Mouse (Mus musculus) Muller cell, postnatal 12 days (primary cell): ENCODE results near the gene Hemk1.

ENCODE experiments used
- DNase-seq: peaks from one replicate; pipeline ENCODE4 v3.0.0-alpha.2; 2015; ENCODE audit errors: inconsistent ontology term

The Hemk1 gene

GRCm38 (mm10) chr9:107338172-107338883 lies at the start of gene Hemk1:
Hemk1 (minus strand) TSS chr9:107338350.
- peak; percentile 88 for DNase-seq

- no peak for DNase-seq
Observed at GRCm38 (mm10) chr9:107387708-107388107, 49.6 kb upstream of the Hemk1 start.

- no peak for DNase-seq
Observed at GRCm38 (mm10) chr9:107386722-107387121, 48.6 kb upstream of the Hemk1 start.

- no peak for DNase-seq
Observed at GRCm38 (mm10) chr9:107384396-107384795, 46.2 kb upstream of the Hemk1 start.

DNA sequence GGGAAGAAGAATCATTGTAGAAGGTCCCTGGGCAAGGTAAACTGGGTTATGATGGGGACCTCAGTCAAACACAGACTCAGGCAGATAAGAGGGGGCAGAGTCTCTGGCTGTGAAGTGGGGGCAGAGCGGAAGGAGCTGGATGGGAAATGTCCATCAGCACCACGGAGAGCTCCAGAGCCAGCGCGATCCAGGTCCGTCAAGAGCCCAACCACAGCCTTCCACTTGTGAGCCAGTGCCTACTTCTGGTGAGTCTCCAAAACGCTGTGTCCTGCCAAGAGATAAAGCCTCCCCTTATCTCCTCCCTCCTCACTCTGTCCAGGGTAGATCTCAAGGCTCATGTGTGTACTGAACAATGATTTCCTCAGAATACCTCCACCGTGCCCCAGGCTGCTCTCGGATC lies 43.6 kb upstream of the Hemk1 start:
- DNase-seq, result peak; percentile 32

DNA sequence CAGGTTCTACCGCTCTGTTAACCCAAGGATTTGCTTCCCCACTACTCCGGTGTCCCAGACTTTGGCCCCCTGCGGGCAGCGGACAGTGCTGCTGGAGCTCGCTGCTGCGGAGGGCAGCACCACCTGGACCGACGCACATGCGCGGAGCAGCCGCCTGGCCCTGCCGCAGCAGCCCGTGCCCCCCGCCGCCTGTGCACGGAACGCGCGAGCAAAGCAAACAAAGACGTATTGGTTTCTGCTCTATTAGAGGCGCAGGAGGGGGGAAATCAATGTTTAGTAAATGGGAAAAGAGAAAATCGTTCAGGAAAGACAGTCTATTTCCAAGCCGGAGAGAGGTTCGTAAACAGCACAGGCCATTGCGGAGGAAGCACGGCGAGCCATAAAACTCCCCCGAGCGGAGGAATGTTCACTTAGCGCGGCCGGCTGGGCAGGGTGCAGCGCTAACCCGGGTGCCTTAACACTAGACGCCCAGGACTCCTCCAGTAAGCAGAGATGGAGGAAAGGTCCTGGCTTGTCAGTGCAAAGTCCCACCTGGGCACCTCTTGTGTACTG lies 39.9 kb upstream of the Hemk1 start:
- DNase-seq, result no peak

DNA sequence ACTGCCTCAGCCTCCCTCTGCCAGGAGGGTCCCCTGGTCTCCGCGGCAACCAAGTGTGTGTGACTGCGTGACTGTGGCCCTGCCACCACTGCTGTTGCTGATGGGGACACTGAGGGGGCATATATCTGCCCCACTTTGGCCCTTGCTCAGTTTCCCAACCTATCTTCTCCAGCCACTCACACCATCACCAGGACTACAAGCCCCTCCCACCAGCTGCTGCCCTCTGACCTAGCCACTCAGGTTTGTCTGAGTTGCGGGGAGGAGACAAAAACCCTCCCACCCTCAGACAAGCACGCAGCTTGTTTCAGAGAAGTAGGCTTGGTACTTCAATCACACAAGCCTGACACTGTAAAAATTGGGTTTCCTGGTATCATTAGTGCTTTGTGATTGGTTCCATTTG lies 37.3 kb upstream of the Hemk1 start:
- no peak for DNase-seq

GRCm38 (mm10) chr9:107374623-107375022 lies 36.5 kb upstream of the Hemk1 start:
- no peak for DNase-seq

DNA sequence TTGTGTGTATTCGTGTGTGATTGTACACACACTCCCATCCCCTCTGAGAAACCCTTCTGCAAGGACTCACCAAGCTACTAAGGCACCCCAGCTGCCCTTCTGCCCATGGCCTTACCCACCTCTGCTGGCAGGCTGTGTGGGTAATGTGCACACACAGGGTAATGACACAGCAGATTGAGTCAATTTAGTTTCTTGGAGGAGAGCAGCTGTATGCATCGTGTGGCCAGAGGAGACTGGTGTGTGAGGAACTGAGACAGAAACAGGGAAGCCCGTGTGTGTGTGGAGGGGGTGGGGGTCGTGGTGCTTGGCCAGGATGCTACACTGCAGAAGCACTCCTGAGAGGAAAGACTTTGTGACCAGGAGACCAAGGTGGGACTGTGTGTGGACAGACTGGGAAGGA lies 34.3 kb upstream of the Hemk1 start:
- DNase-seq, result no peak

DNA sequence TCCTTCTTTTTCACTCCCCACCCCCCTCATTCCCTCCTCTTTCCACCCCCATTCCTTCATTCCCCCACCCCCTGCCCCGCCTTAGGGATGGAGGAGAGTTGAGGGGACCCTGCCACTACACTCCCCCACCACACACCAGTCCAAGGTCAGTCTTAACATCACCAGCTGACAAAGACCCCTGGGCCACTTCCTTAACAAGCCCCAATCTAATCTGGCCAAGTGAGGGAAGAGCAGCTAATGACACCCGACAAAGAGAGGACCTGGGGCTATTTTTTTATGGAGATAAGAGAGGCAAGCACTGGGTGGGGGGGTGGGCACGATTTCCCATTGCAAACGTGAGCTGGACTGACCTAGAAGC lies 31.9 kb upstream of the Hemk1 start:
- no peak for DNase-seq

GRCm38 (mm10) chr9:107369270-107370105 lies 31.3 kb upstream of the Hemk1 start:
- no peak for DNase-seq

DNA sequence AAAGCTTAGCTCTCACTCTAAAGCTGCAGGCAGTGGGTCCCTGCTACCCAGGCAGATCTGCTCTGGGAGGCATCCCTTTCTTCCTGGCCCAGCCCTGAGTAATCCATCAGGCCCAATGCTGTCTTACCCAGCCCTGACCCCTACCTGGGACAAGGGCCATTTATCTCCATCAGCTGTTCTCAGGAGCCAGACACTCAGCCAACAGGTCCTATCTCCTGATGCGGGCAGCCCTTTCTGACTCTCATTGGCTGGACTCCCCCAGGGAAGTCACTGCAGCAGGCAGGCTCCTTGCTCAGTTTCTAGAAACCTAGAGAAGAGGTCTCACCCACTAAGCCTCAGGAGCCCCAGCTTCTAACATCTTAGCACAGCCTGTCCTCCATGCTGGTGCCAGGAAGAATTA lies 30.2 kb upstream of the Hemk1 start:
- no peak for DNase-seq

- DNase-seq, result peak; percentile 26
Observed at GRCm38 (mm10) chr9:107366644-107367043, 28.5 kb upstream of the Hemk1 start.

GRCm38 (mm10) chr9:107360989-107361388 lies 22.8 kb upstream of the Hemk1 start:
- no peak for DNase-seq

DNA sequence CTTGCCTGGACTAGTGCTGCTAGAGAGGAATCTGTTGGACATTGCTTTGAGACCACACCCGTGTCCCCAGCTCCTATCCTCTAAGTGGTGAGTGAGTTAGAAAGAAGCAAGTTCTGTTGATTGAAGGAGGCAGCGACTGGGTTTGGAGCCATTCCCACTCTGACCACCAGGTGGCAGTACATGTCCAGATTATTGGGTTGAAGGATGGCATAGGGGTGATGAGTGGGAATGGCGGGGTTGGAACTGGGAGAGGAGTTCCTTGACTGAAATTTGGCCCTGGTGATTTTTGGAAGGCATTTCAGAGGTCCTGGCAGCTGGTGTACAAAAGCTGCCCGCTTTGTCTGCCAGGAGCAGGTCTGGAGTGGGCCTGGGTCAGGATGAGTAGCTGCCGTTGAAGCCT lies 19.5 kb upstream of the Hemk1 start:
- peak; percentile 54 for DNase-seq

DNA sequence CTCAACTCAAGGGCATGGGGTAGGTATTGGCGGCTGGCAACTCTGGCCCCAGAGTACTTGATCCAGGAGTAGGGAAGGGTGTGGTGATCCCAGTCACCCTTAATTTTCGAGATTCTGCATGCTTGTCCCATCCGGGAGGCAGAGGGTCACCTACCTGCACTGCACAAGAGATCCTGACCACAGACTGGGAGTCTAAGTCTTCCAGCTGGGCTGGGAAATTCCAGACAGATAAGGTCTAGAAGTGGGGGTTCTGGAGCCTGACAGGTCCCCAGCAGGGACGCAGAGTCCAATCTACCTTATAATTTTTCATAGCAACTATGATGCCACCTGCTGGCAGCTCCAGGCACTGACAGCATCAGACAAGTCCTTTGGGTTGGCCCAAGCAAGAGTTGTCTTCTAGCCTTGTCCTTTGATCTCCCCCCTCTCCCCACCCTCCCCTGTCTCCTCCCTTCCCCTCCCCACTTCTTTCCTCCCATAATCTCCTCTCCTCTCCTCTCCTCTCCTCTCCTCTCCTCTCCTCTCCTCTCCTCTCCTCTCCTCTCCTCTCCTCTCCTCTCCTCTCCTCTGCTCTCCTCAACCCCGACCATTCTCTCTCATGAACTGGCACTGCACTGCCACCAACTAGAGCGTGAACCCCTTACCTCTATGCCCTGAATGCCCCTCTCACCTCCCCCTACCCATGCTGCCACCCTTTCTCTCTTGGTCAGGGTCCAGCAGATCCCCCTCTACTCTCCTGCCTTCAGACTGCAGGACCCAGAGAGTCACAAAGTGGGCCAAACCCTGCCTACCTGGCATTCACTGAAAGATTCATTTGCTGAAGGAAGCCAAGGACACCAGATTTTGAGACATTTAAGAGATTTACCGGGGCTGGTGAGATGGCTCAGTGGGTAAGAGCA lies 18.0 kb upstream of the Hemk1 start:
- DNase-seq, result peak; percentile 18

- no peak for DNase-seq
Observed at GRCm38 (mm10) chr9:107354826-107355225, 16.7 kb upstream of the Hemk1 start.

DNA sequence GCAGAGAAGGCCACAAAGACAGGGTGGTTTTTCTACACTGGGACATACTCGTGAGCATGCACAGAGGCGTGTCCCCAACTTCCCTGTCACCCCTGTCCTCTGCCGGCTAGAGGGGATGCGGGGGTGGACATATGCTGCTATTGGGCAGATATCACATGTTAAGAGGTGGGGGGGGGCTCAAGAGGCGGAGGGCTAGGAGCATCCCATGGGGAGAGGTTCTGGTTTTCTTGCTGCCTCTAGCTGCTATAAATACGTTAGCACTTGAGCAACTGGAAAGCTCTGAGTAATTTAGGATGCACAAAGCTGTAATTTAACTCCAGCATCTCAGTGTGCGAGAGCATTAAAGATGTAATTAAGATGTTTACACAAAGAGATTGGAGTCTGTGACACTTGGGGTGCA lies 11.2 kb upstream of the Hemk1 start:
- DNase-seq, result no peak

DNA sequence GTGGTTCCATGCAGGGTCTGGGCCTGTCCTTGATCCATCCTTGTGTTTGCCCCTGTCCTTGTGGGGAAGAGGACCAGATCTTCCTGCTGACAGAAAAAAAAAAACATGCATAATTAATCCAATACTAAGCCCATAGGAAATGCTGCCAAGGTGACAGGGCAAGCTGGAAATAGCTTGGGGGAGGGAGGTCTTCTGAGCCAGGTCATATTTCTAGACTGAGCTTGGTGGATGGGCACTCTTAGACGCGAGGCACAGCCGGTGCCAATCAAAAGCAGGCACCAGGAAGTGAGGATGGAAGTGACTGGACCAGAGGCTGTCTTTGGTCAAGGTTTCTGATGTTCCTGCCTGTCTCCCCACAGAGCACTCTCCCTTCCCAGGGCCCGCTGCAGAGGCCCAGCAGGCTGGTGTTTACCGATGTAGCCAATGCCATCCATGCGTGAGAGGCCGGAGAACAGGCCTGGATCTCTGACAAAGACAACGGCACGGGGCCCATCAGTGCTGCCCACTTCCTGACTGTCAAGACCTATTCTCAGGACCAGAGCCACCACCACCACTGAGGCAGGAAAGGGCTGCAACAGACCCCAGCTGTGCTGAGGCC lies 9.5 kb upstream of the Hemk1 start:
- DNase-seq, result no peak

DNA sequence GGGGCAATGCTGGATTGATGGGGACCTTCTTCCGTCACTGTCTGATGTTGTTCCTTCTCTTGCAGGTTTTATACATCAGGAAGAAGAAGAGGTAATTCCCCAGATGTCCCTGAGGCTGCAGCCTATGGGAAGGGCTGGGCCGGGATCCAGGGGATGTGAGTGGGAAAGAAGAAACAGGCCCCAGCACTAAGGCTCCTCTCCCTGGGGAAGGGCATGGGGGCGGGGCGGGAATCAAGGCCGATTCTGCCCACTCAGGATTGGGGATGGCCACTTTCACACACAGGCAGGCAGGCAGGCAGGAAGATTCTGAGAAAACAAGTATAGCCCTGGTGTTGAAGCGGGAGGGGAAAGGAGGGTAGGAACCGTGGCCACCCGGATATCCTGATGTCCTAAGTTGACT lies 7.9 kb upstream of the Hemk1 start:
- DNase-seq, result no peak

DNA sequence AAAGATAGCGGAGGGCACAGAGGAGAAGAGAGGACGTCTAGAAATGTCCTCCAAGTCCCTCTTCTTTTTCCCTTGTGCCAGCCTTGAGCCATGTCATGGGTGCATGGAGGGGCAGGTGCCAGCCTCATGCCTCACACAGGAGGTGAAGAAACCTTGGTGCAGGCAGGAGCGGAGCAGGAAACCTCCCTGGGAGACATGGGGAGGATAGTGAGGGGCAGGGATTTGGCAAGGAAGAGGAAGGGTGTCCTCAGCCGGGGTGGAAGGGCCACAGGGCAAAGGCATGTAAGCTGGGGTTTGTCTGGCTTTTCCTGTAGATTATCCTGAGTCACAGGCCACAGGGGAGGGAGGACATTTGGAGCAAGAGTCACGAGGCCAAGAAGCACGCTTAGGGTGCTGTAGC lies 5.9 kb upstream of the Hemk1 start:
- DNase-seq, result no peak
